Mouse (Mus musculus) limb, embryonic 13.5 days (tissue): ENCODE results near the gene Zbtb22. TPM values are rescaled to one million over a fixed set of nuclear protein-coding genes. Genes with fewer than 3 reads are reported as not detected.

Source experiments
- microRNA-seq: library from miRNA; unstranded; fragments of <30 nt; microRNA quantifications from one replicate; pipeline ENCODE4, GENCODE M21; 2016
- polyA plus RNA-seq: library from polyadenylated mRNA; unstranded; fragments of >200 nt; fragmentation: Nextera tagmentation; extraction: Ambion mirVana; gene quantifications from 2 replicates; pipeline ENCODE4 v1.2.1, GENCODE M21; 2015

The Zbtb22 gene
- polyA plus RNA-seq, 1 experiment from 2014 or later = 16.3 TPM

Small RNA genes within 50 kb of the gene (microRNA-seq; reads per million reads assigned to microRNA genes)
- gene Gm27740 = not detected

Other genes with a start within 250 kb of the Zbtb22 start
- 379 and 395 TPM in 2 replicates for gene Hnrnpm, start 229.0 kb upstream of the Zbtb22 start, polyA plus RNA-seq
- 49.3 and 50.9 TPM in 2 replicates for gene March2, start 197.2 kb upstream of the Zbtb22 start, polyA plus RNA-seq
- gene Rab11b, start 155.4 kb upstream of the Zbtb22 start, polyA plus RNA-seq = 325 and 332 TPM in 2 replicates
- 53.8 and 55.9 TPM in 2 replicates for gene Angptl4, start 134.1 kb upstream of the Zbtb22 start, polyA plus RNA-seq
- 27.6 and 29.1 TPM in 2 replicates for gene Kank3, start 105.4 kb upstream of the Zbtb22 start, polyA plus RNA-seq
- 962 and 978 TPM in 2 replicates for gene Rps28, start 91.3 kb upstream of the Zbtb22 start, polyA plus RNA-seq
- 454 and 498 TPM in 2 replicates for gene Ndufa7, start 91.3 kb upstream of the Zbtb22 start, polyA plus RNA-seq
- gene Cd320, start 72.8 kb upstream of the Zbtb22 start, polyA plus RNA-seq = 67.0 and 69.7 TPM in 2 replicates
- gene Gm7029, start 42.1 kb upstream of the Zbtb22 start, polyA plus RNA-seq = not detected in 2 replicates
- 8.1 and 10.0 TPM in 2 replicates for gene Kifc1, start 25.2 kb upstream of the Zbtb22 start, polyA plus RNA-seq
- 0.27 and 0.55 TPM in 2 replicates for gene Platr17, start 10.8 kb upstream of the Zbtb22 start, polyA plus RNA-seq
- gene Daxx, start 6.5 kb upstream of the Zbtb22 start, polyA plus RNA-seq = 59.6 and 65.4 TPM in 2 replicates
- 27.4 and 28.4 TPM in 2 replicates for gene Tapbp, start within 50 bp of the Zbtb22 start, polyA plus RNA-seq
- 54.2 and 59.2 TPM in 2 replicates for gene Rgl2, start 13.6 kb downstream of the Zbtb22 start, polyA plus RNA-seq
- 167 and 171 TPM in 2 replicates for gene Pfdn6, start 24.4 kb downstream of the Zbtb22 start, polyA plus RNA-seq
- 35.4 and 37.0 TPM in 2 replicates for gene Wdr46, start 24.8 kb downstream of the Zbtb22 start, polyA plus RNA-seq
- gene B3galt4, start 35.6 kb downstream of the Zbtb22 start, polyA plus RNA-seq = 8.0 and 9.2 TPM in 2 replicates
- 46.8 and 49.4 TPM in 2 replicates for gene Vps52, start 39.9 kb downstream of the Zbtb22 start, polyA plus RNA-seq
- gene Rps18, start 40.1 kb downstream of the Zbtb22 start, polyA plus RNA-seq = 1,649 and 1,723 TPM in 2 replicates
- gene H2-K1, start 84.4 kb downstream of the Zbtb22 start, polyA plus RNA-seq = 7.3 and 12.2 TPM in 2 replicates
- 19.1 and 19.8 TPM in 2 replicates for gene Ring1, start 108.8 kb downstream of the Zbtb22 start, polyA plus RNA-seq
- gene H2-Ke6, start 112.2 kb downstream of the Zbtb22 start, polyA plus RNA-seq = 50.0 and 59.4 TPM in 2 replicates
- 237 and 244 TPM in 2 replicates for gene Slc39a7, start 115.8 kb downstream of the Zbtb22 start, polyA plus RNA-seq
- 56.1 and 59.1 TPM in 2 replicates for gene Rxrb, start 115.9 kb downstream of the Zbtb22 start, polyA plus RNA-seq
- 46.3 and 56.6 TPM in 2 replicates for gene Col11a2, start 123.5 kb downstream of the Zbtb22 start, polyA plus RNA-seq
- gene H2-Oa, start 176.4 kb downstream of the Zbtb22 start, polyA plus RNA-seq = 0.55 and 0.65 TPM in 2 replicates
- gene H2-DMa, start 203.6 kb downstream of the Zbtb22 start, polyA plus RNA-seq = 14.2 and 15.6 TPM in 2 replicates
- 132 and 133 TPM in 2 replicates for gene Brd2, start 206.7 kb downstream of the Zbtb22 start, polyA plus RNA-seq
- gene H2-DMb2, start 227.4 kb downstream of the Zbtb22 start, polyA plus RNA-seq = 0.15 and 0.38 TPM in 2 replicates
- 1.5 and 1.7 TPM in 2 replicates for gene H2-DMb1, start 237.2 kb downstream of the Zbtb22 start, polyA plus RNA-seq